Mouse (Mus musculus) C2C12 (cell line): Measurements from ENCODE around the gene Spryd4. TPM values are rescaled to one million over a fixed set of nuclear protein-coding genes. Genes with fewer than 3 reads are reported as not detected.
"Not testable (repeated sequence)": the region's sequence is repeated elsewhere in the genome, so short reads cannot be mapped to it uniquely, and the experiment has no call there.

Source experiments
- H3K27me3 ChIP-seq: one replicate; pipeline ENCODE4 v1.6.1; 2011; ENCODE audit not compliant: control insufficient read depth, insufficient read depth, insufficient read length
- H3K36me3 ChIP-seq: one replicate; pipeline ENCODE4 v1.6.1; 2011; ENCODE audit not compliant: control insufficient read depth, insufficient read depth
- H3K4me3 ChIP-seq: one replicate; pipeline ENCODE4 v1.5.1; 2011; ENCODE audit warnings: mild to moderate bottlenecking, control low read depth; ENCODE audit not compliant: poor library complexity, insufficient read depth, severe bottlenecking
- H3K79me2 ChIP-seq: one replicate; pipeline ENCODE4 v1.6.1; 2011; ENCODE audit not compliant: control insufficient read depth, insufficient read depth
- H3K79me3 ChIP-seq: one replicate; pipeline ENCODE4 v1.6.1; 2011; ENCODE audit warnings: low read depth, control low read depth
- H3ac ChIP-seq: one replicate; pipeline ENCODE3; 2011; ENCODE audit warnings: low read depth; ENCODE audit not compliant: control insufficient read depth, insufficient read length
- CEBPB ChIP-seq: IDR thresholded peaks from one replicate; pipeline ENCODE4 v1.6.1; 2011; ENCODE audit warnings: low read depth, mild to moderate bottlenecking, control low read depth, moderate library complexity
- CTCF ChIP-seq: IDR thresholded peaks from one replicate; pipeline ENCODE4 v1.5.1; 2011; ENCODE audit not compliant: control insufficient read depth, insufficient read depth, insufficient read length
- FOSL1 ChIP-seq: IDR thresholded peaks from one replicate; pipeline ENCODE4 v1.8.0; 2011; ENCODE audit warnings: mild to moderate bottlenecking, low read length; ENCODE audit not compliant: poor library complexity, insufficient read depth, severe bottlenecking
- MAX ChIP-seq: IDR thresholded peaks from one replicate; pipeline ENCODE4 v1.6.1; 2011; ENCODE audit warnings: mild to moderate bottlenecking, control low read depth
- MYOD1 ChIP-seq: IDR thresholded peaks from one replicate; pipeline ENCODE4 v1.6.1; 2011; ENCODE audit warnings: low read depth; ENCODE audit not compliant: control insufficient read depth, insufficient read length
- MYOG ChIP-seq: IDR thresholded peaks from one replicate; pipeline ENCODE4 v1.6.1; 2011; ENCODE audit not compliant: control insufficient read depth, insufficient read length; ENCODE audit errors: extremely low read depth
- USF1 ChIP-seq: IDR thresholded peaks from one replicate; pipeline ENCODE4 v1.6.1; 2011; ENCODE audit warnings: low read depth, mild to moderate bottlenecking, control low read depth, moderate library complexity
- polyA plus RNA-seq: library from polyadenylated mRNA; unstranded; fragments of >200 nt; fragmentation: generic; extraction: Trizol; gene quantifications from one replicate; pipeline ENCODE4 v1.2.1, GENCODE M21; 2012; ENCODE audit warnings: missing spikeins

The Spryd4 gene
- polyA plus RNA-seq, 1 experiment: 13.4 TPM

- Histone ChIP-seq H3K36me3 (no peaks in the 10 kb centered on the region), H3K27me3 (peaks cover 7% of the 10 kb centered on the region), H3K79me2 (no peaks in the 10 kb centered on the region), H3ac (no peak overlapping the region), H3K79me3 (no peaks in the 10 kb centered on the region), H3K4me3 (no peak overlapping the region)
- no peak for TF ChIP-seq USF1
- no peak for TF ChIP-seq MYOD1
- TF ChIP-seq FOSL1: no peak
- TF ChIP-seq CEBPB: no peak
- no peak for TF ChIP-seq MAX
- no peak for TF ChIP-seq CTCF
- no peak for TF ChIP-seq MYOG
Observed at GRCm38 (mm10) chr10:128221533-128222286, 10.1 kb upstream of the Spryd4 start.

- TF ChIP-seq USF1: no peak
- TF ChIP-seq FOSL1: no peak
- TF ChIP-seq MYOG: no peak
- no peak for TF ChIP-seq MAX
- no peak for TF ChIP-seq CEBPB
- no peak for TF ChIP-seq MYOD1
- TF ChIP-seq CTCF: no peak
- H3K36me3 ChIP-seq: no peaks in the 10 kb centered on the region
- peaks cover 3% of the 10 kb centered on the region for H3K27me3 ChIP-seq
- H3K79me3 ChIP-seq: no peaks in the 10 kb centered on the region
- H3ac ChIP-seq: no peak overlapping the region
- no peak overlapping the region for H3K4me3 ChIP-seq
- H3K79me2 ChIP-seq: no peaks in the 10 kb centered on the region
Observed at GRCm38 (mm10) chr10:128218387-128219117, 6.9 kb upstream of the Spryd4 start.

- peaks cover 4% of the 10 kb centered on the region for H3K36me3 ChIP-seq
- H3K79me3 ChIP-seq: peaks cover 13% of the 10 kb centered on the region
- H3K4me3 ChIP-seq: no peak overlapping the region
- peaks cover 14% of the 10 kb centered on the region for H3K79me2 ChIP-seq
- no peak for TF ChIP-seq CEBPB
- TF ChIP-seq USF1: no peak
- no peaks in the 10 kb centered on the region for H3K27me3 ChIP-seq
- H3ac ChIP-seq: no peak overlapping the region
Observed at GRCm38 (mm10) chr10:128214981-128215380, 3.4 kb upstream of the Spryd4 start.

- peaks cover 23% of the 10 kb centered on the region for H3K79me2 ChIP-seq
Observed at GRCm38 (mm10) chr10:128214112-128214511, 2.5 kb upstream of the Spryd4 start.

GRCm38 (mm10) chr10:128212871-128213323 lies 1.3 kb upstream of the Spryd4 start:
- Histone ChIP-seq H3K27me3 (no peaks in the 10 kb centered on the region), H3K79me2 (peaks cover 26% of the 10 kb centered on the region), H3K4me3 (no peak overlapping the region), H3ac (no peak overlapping the region), H3K36me3 (peaks cover 6% of the 10 kb centered on the region), H3K79me3 (peaks cover 13% of the 10 kb centered on the region)
- TF ChIP-seq FOSL1 (no peak), MYOD1 (no peak), MYOG (no peak), CEBPB (no peak), USF1 (no peak), MAX (no peak), CTCF (no peak)

More at GRCm38 (mm10) chr10:128214112-128214511, 2.5 kb upstream of the Spryd4 start:
- not testable (repeated sequence) for H3K27me3 ChIP-seq, H3K4me3 ChIP-seq, H3K36me3 ChIP-seq, H3ac ChIP-seq
- peaks cover 13% of the 10 kb centered on the region for H3K79me3 ChIP-seq

GRCm38 (mm10) chr10:128212148-128212547 lies 541 bp upstream of the Spryd4 start:
- TF ChIP-seq CEBPB (no peak), MYOD1 (no peak), USF1 (no peak), MAX (no peak), MYOG (no peak), FOSL1 (no peak)
- Histone ChIP-seq H3ac (no peak overlapping the region), H3K4me3 (peak overlapping the region; percentile 67), H3K79me3 (peaks cover 13% of the 10 kb centered on the region), H3K79me2 (peaks cover 26% of the 10 kb centered on the region), H3K27me3 (no peaks in the 10 kb centered on the region), H3K36me3 (peaks cover 6% of the 10 kb centered on the region)
